Mouse (Mus musculus): ENCODE measurements around the gene Ccr7. TPM values are rescaled to one million over a fixed set of nuclear protein-coding genes. Genes with fewer than 3 reads are reported as not detected.

Gene Ccr7
- total and polyA plus RNA-seq, 3 experiments: 0.04 to 0.06 TPM; not detected in 1

GRCm38 (mm10) chr11:99123977-99124634, 30.8 kb downstream of the Ccr7 start:
- Histone ChIP-seq H3K4me3 (ENCODE audit: control insufficient read depth in 1 of 2, insufficient read depth in 1 of 2, low read depth in 2 of 2, low read length in 2 of 2) (peak overlapping the region; percentile 10 to 37; a peak in 3 of 4 replicates), H3K4me1 (ENCODE audit: control insufficient read depth in 1 of 2, insufficient read depth in 2 of 2, low read length in 2 of 2) (peaks cover 0 to 23% of the 10 kb centered on the region in 2 experiments; a peak in 2 of 4 replicates), H3K79me2 (ENCODE audit: control insufficient read depth, insufficient read depth, low read length, poor library complexity) (no peaks in the 10 kb centered on the region), H3K27ac (ENCODE audit: control insufficient read depth, low read depth, low read length) (no peak overlapping the region), H3K9me3 (replicated peaks; ENCODE audit: insufficient read depth, low read length) (no peaks in the 10 kb centered on the region), H3K27me3 (ENCODE audit: control insufficient read depth in 1 of 2, insufficient read depth in 2 of 2, low read length in 2 of 2) (no peaks in the 10 kb centered on the region), H3K9ac (ENCODE audit: control insufficient read depth, low read depth, low read length, poor library complexity, severe bottlenecking) (peak overlapping the region; percentile 27; the same call in 1 of the 2 replicates), H3K36me3 (ENCODE audit: control insufficient read depth in 1 of 2, insufficient read depth in 2 of 2, low read length in 2 of 2) (peaks cover 0 to 6% of the 10 kb centered on the region in 2 experiments; a peak in 2 of 4 replicates)
- TF ChIP-seq NELFE (IDR thresholded peaks at IDR 0.05; ENCODE audit: low read depth, low read length) (no peak), NRF1 (IDR thresholded peaks at IDR 0.05; ENCODE audit: insufficient read depth, low read depth, low read length, poor library complexity, severe bottlenecking) (peak; percentile 65), EP300 (IDR thresholded peaks at IDR 0.05; ENCODE audit: low read depth in 1 of 2, low read length in 2 of 2) (no peak), JUND (IDR thresholded peaks at IDR 0.05; ENCODE audit: low read depth, low read length) (no peak), POLR2AphosphoS5 (IDR thresholded peaks at IDR 0.05; ENCODE audit: borderline replicate concordance, low read depth, low read length) (no peak), SIN3A (IDR thresholded peaks at IDR 0.05; ENCODE audit: low read length) (peak; percentile 41; the same call in 1 of the 2 replicates), USF1 (IDR thresholded peaks at IDR 0.05; ENCODE audit: low read depth, low read length) (no peak), E2F4 (IDR thresholded peaks at IDR 0.05; ENCODE audit: borderline replicate concordance, low read depth, low read length) (no peak), MAX (IDR thresholded peaks at IDR 0.05; ENCODE audit: low read length) (no peak), RAD21 (IDR thresholded peaks at IDR 0.05; ENCODE audit: low read depth, low read length) (peak; percentile 85), MYC (IDR thresholded peaks at IDR 0.05; ENCODE audit: low read depth, low read length) (no peak), GATA1 (IDR thresholded peaks at IDR 0.05; ENCODE audit: low read depth, low read length) (peak; percentile 29; the same call in 1 of the 2 replicates), KAT2A (conservative IDR thresholded peaks at IDR 0.05; ENCODE audit: low read depth, low read length) (no peak), BHLHE40 (IDR thresholded peaks at IDR 0.05; ENCODE audit: borderline replicate concordance, low read depth, low read length) (no peak), MAFK (IDR thresholded peaks at IDR 0.05; ENCODE audit: borderline replicate concordance, low read depth, low read length) (no peak), POLR2AphosphoS2 (IDR thresholded peaks at IDR 0.05; ENCODE audit: low read length) (no peak), ZNF384 (IDR thresholded peaks at IDR 0.05; ENCODE audit: low read depth, low read length) (no peak), CTCF (IDR thresholded peaks at IDR 0.05 in 2 of 3, conservative IDR thresholded peaks at IDR 0.05 in 1 of 3; ENCODE audit: control insufficient read depth in 1 of 3, insufficient read depth in 1 of 3, low read depth in 2 of 3, low read length in 3 of 3, poor library complexity in 1 of 3, severe bottlenecking in 1 of 3) (peak; percentile 34 to 78 (median 66); a peak in 5 of 6 replicates), UBTF (IDR thresholded peaks at IDR 0.05; ENCODE audit: borderline replicate concordance, insufficient read depth, low read depth, low read length) (no peak), SMC3 (IDR thresholded peaks at IDR 0.05; ENCODE audit: low read depth, low read length) (peak; percentile 88), ZC3H11A (IDR thresholded peaks at IDR 0.05; ENCODE audit: low read depth, low read length) (peak; percentile 87)
- peak; percentile 92 for DNase-seq (ENCODE audit: low read depth, low spot score)

Measured in MEL (cell line).